Mouse (Mus musculus) CH12.LX (cell line): ENCODE data around the gene Usp11.

ENCODE experiments used
- CHD1 ChIP-seq: IDR thresholded peaks from 2 replicates; pipeline ENCODE4 v1.6.1; 2012; ENCODE audit warnings: low read depth, low read length, improper control_type of control experiment, inconsistent platforms
- CTCF ChIP-seq, 2 experiments: IDR thresholded peaks in 1 of 2; conservative IDR thresholded peaks in 1 of 2; 2 replicates each; pipeline ENCODE4 v1.5.1; 2011 to 2012; ENCODE audit warnings: low read depth in 2 of 2, low read length in 2 of 2, improper control_type of control experiment in 1 of 2, inconsistent platforms in 1 of 2, mild to moderate bottlenecking in 1 of 2, moderate library complexity in 1 of 2
- ELF1 ChIP-seq: IDR thresholded peaks from 2 replicates; pipeline ENCODE4 v1.6.1; 2014; ENCODE audit warnings: low read depth, mild to moderate bottlenecking, inconsistent platforms, low read length, improper control_type of control experiment
- EP300 ChIP-seq: IDR thresholded peaks from 2 replicates; pipeline ENCODE4 v1.6.1; 2011; ENCODE audit warnings: low read length, improper control_type of control experiment
- ETS1 ChIP-seq: conservative IDR thresholded peaks from 2 replicates; pipeline ENCODE4 v1.6.1; 2012; ENCODE audit warnings: low read depth, mild to moderate bottlenecking, inconsistent platforms, low read length, improper control_type of control experiment, moderate library complexity
- HCFC1 ChIP-seq: IDR thresholded peaks from 2 replicates; pipeline ENCODE4 v1.6.1; 2012; ENCODE audit warnings: low read depth, mild to moderate bottlenecking, inconsistent platforms, low read length, improper control_type of control experiment
- KAT2A ChIP-seq: IDR thresholded peaks from 2 replicates; pipeline ENCODE4 v1.6.1; 2012; ENCODE audit warnings: low read length, improper control_type of control experiment, inconsistent platforms; ENCODE audit not compliant: insufficient replicate concordance
- MEF2A ChIP-seq: IDR thresholded peaks from 2 replicates; pipeline ENCODE4 v1.6.1; 2014; ENCODE audit warnings: low read depth, mild to moderate bottlenecking, inconsistent platforms, low read length, improper control_type of control experiment, borderline replicate concordance
- POLR2A ChIP-seq: IDR thresholded peaks from 2 replicates; pipeline ENCODE4 v1.6.1; 2011; ENCODE audit warnings: low read depth, mild to moderate bottlenecking, improper control_type of control experiment, low read length
- POLR2AphosphoS2 ChIP-seq: IDR thresholded peaks from 2 replicates; pipeline ENCODE4 v1.6.1; 2011; ENCODE audit warnings: low read depth, low read length, improper control_type of control experiment
- RCOR1 ChIP-seq: conservative IDR thresholded peaks from 2 replicates; pipeline ENCODE4 v1.6.1; 2012; ENCODE audit warnings: low read depth, mild to moderate bottlenecking, inconsistent platforms, low read length, improper control_type of control experiment
- UBTF ChIP-seq: IDR thresholded peaks from 2 replicates; pipeline ENCODE4 v1.6.1; 2012; ENCODE audit warnings: low read depth, mild to moderate bottlenecking, inconsistent platforms, low read length, improper control_type of control experiment, moderate library complexity
- ZKSCAN1 ChIP-seq: IDR thresholded peaks from 2 replicates; pipeline ENCODE4 v1.6.1; 2012; ENCODE audit warnings: low read depth, inconsistent platforms, low read length, improper control_type of control experiment, borderline replicate concordance

DNA sequence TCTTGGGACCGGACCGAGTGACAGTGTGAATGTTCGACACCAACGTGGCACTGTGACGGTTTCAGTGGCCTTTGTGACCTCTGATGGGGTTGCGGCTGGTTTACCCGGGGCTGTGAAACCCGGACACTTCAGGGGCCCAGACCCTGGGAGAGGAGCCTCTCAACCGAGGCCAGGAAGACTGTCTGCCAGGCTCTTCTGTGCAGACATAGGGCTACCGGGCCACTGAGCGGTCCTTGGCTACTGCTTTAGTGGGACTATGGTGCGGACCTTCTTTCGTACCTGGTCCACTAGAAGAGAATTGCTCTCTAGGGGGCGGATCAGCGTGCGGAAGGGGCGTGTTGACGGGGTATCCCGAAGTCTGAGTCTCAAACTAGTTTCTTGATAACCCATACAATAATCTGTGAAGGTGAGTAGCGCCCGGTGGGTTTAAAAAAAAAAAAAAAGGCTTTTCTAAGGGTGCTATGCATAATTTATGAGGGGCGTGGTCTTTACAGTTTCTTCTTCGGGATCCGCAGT is 44.8 kb upstream of the Usp11 start:
- TF ChIP-seq CHD1: no peak
- TF ChIP-seq CTCF (conservative IDR thresholded peaks at IDR 0.05 in 1 of 2, IDR thresholded peaks at IDR 0.05 in 1 of 2; ENCODE audit: low read depth in 2 of 2, low read length in 2 of 2): no peak
- no peak for TF ChIP-seq ZKSCAN1
- no peak for TF ChIP-seq POLR2A
- TF ChIP-seq POLR2AphosphoS2: no peak
- no peak for TF ChIP-seq EP300
- TF ChIP-seq UBTF: no peak
- no peak for TF ChIP-seq KAT2A
- no peak for TF ChIP-seq HCFC1
- TF ChIP-seq RCOR1: no peak
- no peak for TF ChIP-seq MEF2A
- no peak for TF ChIP-seq ELF1
- no peak for TF ChIP-seq ETS1
